Mouse (Mus musculus) stomach, embryonic 16.5 days (tissue): ENCODE measurements around the gene Abhd11. TPM values are rescaled to one million over a fixed set of nuclear protein-coding genes. Genes with fewer than 3 reads are reported as not detected.

Experiments used
- ATAC-seq: fragments of 200-750 bp; cut with Nextera tagmentation; 2 replicates; pipeline ENCODE4 v1.8.0; 2017; ENCODE audit warnings: moderate number of reproducible peaks, moderate TSS enrichment; ENCODE audit not compliant: insufficient read depth, low FRiP score
- H3K27ac ChIP-seq: fragments of 300-500 bp; sonication (generic); 2 replicates; pipeline ENCODE4 v1.5.1; 2014; ENCODE audit warnings: low read length
- H3K27me3 ChIP-seq: fragments of 300-500 bp; sonication (generic); 2 replicates; pipeline ENCODE4 v1.6.1; 2014; ENCODE audit warnings: low read length, control low read depth, mixed read lengths; ENCODE audit not compliant: control insufficient read depth, insufficient read depth
- H3K36me3 ChIP-seq: fragments of 300-500 bp; sonication (generic); 2 replicates; pipeline ENCODE4 v1.6.1; 2014; ENCODE audit warnings: low read length; ENCODE audit not compliant: control insufficient read depth, insufficient read depth
- H3K4me1 ChIP-seq: fragments of 300-500 bp; sonication (generic); 2 replicates; pipeline ENCODE4 v1.6.1; 2014; ENCODE audit warnings: low read length, control low read depth, mixed read lengths; ENCODE audit not compliant: control insufficient read depth, insufficient read depth
- H3K4me2 ChIP-seq: fragments of 300-500 bp; sonication (generic); 2 replicates; pipeline ENCODE4 v1.6.1; 2014; ENCODE audit warnings: low read depth, low read length, mixed read lengths
- H3K4me3 ChIP-seq: fragments of 300-500 bp; sonication (generic); replicated peaks from 2 replicates; pipeline ENCODE4 v1.5.1; 2014; ENCODE audit warnings: mild to moderate bottlenecking, low read length
- H3K9ac ChIP-seq: fragments of 300-500 bp; sonication (generic); 2 replicates; pipeline ENCODE4 v1.6.1; 2014; ENCODE audit warnings: low read length
- H3K9me3 ChIP-seq: fragments of 300-500 bp; sonication (generic); replicated peaks from 2 replicates; pipeline ENCODE4 v1.6.1; 2016; ENCODE audit warnings: low read length, control low read depth; ENCODE audit not compliant: control insufficient read depth
- WGBS: fragments of 180-500 bp; shearing (Covaris S2); extraction: QIAGEN DNeasy Blood & Tissue Kit; methylation state at CpG from one replicate; pipeline ENCODE4 v1.1.7; 2014; 5-methylcytosine and 5-hydroxymethylcytosine counted together
- polyA plus RNA-seq: library from polyadenylated mRNA; unstranded; fragments of >200 nt; fragmentation: Nextera tagmentation; extraction: Ambion mirVana; gene quantifications from 2 replicates; pipeline ENCODE4 v1.2.1, GENCODE M21; 2015

The Abhd11 gene
- polyA plus RNA-seq, 1 experiment from 2014 or later, result 70.7 TPM

GRCm38 (mm10) chr5:135011809-135012613 lies 3.1 kb downstream of the Abhd11 start:
- Histone ChIP-seq H3K4me3 (peak overlapping the region; percentile 29), H3K27me3 (no peaks in the 10 kb centered on the region), H3K4me2 (peak overlapping the region; percentile 45), H3K27ac (peak overlapping the region; percentile 57), H3K36me3 (0 out of 2 replicates have a peak, but pooled peaks cover 3% of the 10 kb centered on the region), H3K9me3 (no peaks in the 10 kb centered on the region), H3K4me1 (peaks cover 35% of the 10 kb centered on the region), H3K9ac (peak overlapping the region; percentile 60)
- 37% methylated on average over 26 of the region's 26 CpGs for WGBS
- ATAC-seq, result no peak

GRCm38 (mm10) chr5:135012671-135013441 lies 3.9 kb downstream of the Abhd11 start:
- peaks cover 34% of the 10 kb centered on the region for H3K4me1 ChIP-seq
- ATAC-seq, result no peak
- peak overlapping the region; percentile 60 for H3K9ac ChIP-seq
- H3K4me3 ChIP-seq, result peak overlapping the region; percentile 29
- peak overlapping the region; percentile 57 for H3K27ac ChIP-seq
- H3K9me3 ChIP-seq, result no peaks in the 10 kb centered on the region
- 0 out of 2 replicates have a peak, but pooled peaks cover 3% of the 10 kb centered on the region for H3K36me3 ChIP-seq
- H3K27me3 ChIP-seq, result no peaks in the 10 kb centered on the region
- 9% methylated on average over 14 of the region's 16 CpGs for WGBS
- peak overlapping the region; percentile 45 for H3K4me2 ChIP-seq

GRCm38 (mm10) chr5:135015497-135015896 lies 6.5 kb downstream of the Abhd11 start:
- 0 out of 2 replicates have a peak, but pooled peaks cover 3% of the 10 kb centered on the region for H3K36me3 ChIP-seq
- no peak overlapping the region for H3K4me3 ChIP-seq
- no peaks in the 10 kb centered on the region for H3K27me3 ChIP-seq
- no peak for ATAC-seq
- H3K9ac ChIP-seq, result no peak overlapping the region
- H3K27ac ChIP-seq, result no peak overlapping the region
- 14% methylated on average over 7 of the region's 7 CpGs for whole genome bisulfite sequencing
- no peak overlapping the region for H3K4me2 ChIP-seq
- H3K4me1 ChIP-seq, result peaks cover 24% of the 10 kb centered on the region
- no peaks in the 10 kb centered on the region for H3K9me3 ChIP-seq

GRCm38 (mm10) chr5:135016224-135016759 lies 7.3 kb downstream of the Abhd11 start:
- no peak overlapping the region for H3K4me3 ChIP-seq

GRCm38 (mm10) chr5:135021814-135022213 lies 12.9 kb downstream of the Abhd11 start:
- Histone ChIP-seq H3K4me3 (no peak overlapping the region), H3K36me3 (no peaks in the 10 kb centered on the region), H3K4me1 (peaks cover 27% of the 10 kb centered on the region), H3K9ac (no peak overlapping the region; the same call in 1 of the 2 replicates), H3K27me3 (no peaks in the 10 kb centered on the region), H3K9me3 (no peaks in the 10 kb centered on the region), H3K27ac (no peak overlapping the region), H3K4me2 (no peak overlapping the region)
- 31% methylated on average over 6 of the region's 6 CpGs for WGBS
- ATAC-seq, result peak; percentile 15; the same call in 1 of the 2 replicates

More at GRCm38 (mm10) chr5:135016224-135016759, 7.3 kb downstream of the Abhd11 start:
- Histone ChIP-seq H3K27ac (no peak overlapping the region), H3K4me1 (peaks cover 20% of the 10 kb centered on the region), H3K4me2 (no peak overlapping the region), H3K9ac (no peak overlapping the region), H3K9me3 (no peaks in the 10 kb centered on the region), H3K27me3 (no peaks in the 10 kb centered on the region), H3K36me3 (no peaks in the 10 kb centered on the region)
- WGBS, result 39% methylated on average over 4 of the region's 4 CpGs
- no peak for ATAC-seq

GRCm38 (mm10) chr5:135023344-135024173 lies 14.6 kb downstream of the Abhd11 start, which contains the start of gene Stx1a:
Gene Stx1a, plus strand, starts transcription at chr5:135023482.
- Histone ChIP-seq H3K9ac (peak within 1 kb of the TSS; percentile 79), H3K4me3 (peak within 1 kb of the TSS; percentile 60), H3K9me3 (no peaks in the 10 kb centered on the region), H3K27ac (peak within 1 kb of the TSS; percentile 18), H3K27me3 (no peaks in the 10 kb centered on the region), H3K4me1 (peaks cover 29% of the 10 kb centered on the region), H3K4me2 (peak within 1 kb of the TSS; percentile 87), H3K36me3 (no peaks in the 10 kb centered on the region)
- WGBS, result under 1% methylated on average over 61 of the region's 61 CpGs
- peak; percentile 95 for ATAC-seq

- peak overlapping the region; percentile 60 for H3K4me3 ChIP-seq
- H3K4me2 ChIP-seq, result peak overlapping the region; percentile 87
- 37% methylated on average over 11 of the region's 11 CpGs for WGBS
- H3K27ac ChIP-seq, result no peak overlapping the region; the same call in 1 of the 2 replicates
- H3K9ac ChIP-seq, result peak overlapping the region; percentile 79; the same call in 1 of the 2 replicates
- no peaks in the 10 kb centered on the region for H3K9me3 ChIP-seq
- ATAC-seq, result no peak
- no peaks in the 10 kb centered on the region for H3K36me3 ChIP-seq
- no peaks in the 10 kb centered on the region for H3K27me3 ChIP-seq
- H3K4me1 ChIP-seq, result peaks cover 40% of the 10 kb centered on the region
Observed at GRCm38 (mm10) chr5:135024665-135025224, 15.8 kb downstream of the Abhd11 start.

- Histone ChIP-seq H3K36me3 (no peaks in the 10 kb centered on the region), H3K4me1 (peaks cover 40% of the 10 kb centered on the region), H3K9me3 (no peaks in the 10 kb centered on the region), H3K27me3 (no peaks in the 10 kb centered on the region), H3K27ac (no peak overlapping the region), H3K4me3 (peak overlapping the region; percentile 3; the same call in 1 of the 2 replicates), H3K9ac (peak overlapping the region; percentile 61), H3K4me2 (peak overlapping the region; percentile 36)
- no peak for ATAC-seq
- WGBS, result 6% methylated on average over 7 of the region's 7 CpGs
Observed at GRCm38 (mm10) chr5:135025899-135026298, 16.9 kb downstream of the Abhd11 start.
